Mouse (Mus musculus): ENCODE measurements around the gene Ccr10. TPM values are rescaled to one million over a fixed set of nuclear protein-coding genes. Genes with fewer than 3 reads are reported as not detected.

The Ccr10 gene
- polyA plus RNA-seq, 1 experiment from 2014 or later, result 0.60 TPM

- H3K4me3 ChIP-seq (ENCODE audit: low read length), result no peak overlapping the region
- H3K9ac ChIP-seq (ENCODE audit: low read length), result no peak overlapping the region
- H3K27me3 ChIP-seq (ENCODE audit: control insufficient read depth, insufficient read depth, low read length), result peaks cover 2% of the 10 kb centered on the region; the same call in 1 of the 2 replicates
- no peaks in the 10 kb centered on the region for H3K4me1 ChIP-seq (ENCODE audit: control insufficient read depth, insufficient read depth, low read length)
- 57% methylated on average over 14 of the region's 14 CpGs for WGBS
- no peak overlapping the region; the same call in 1 of the 2 replicates for H3K27ac ChIP-seq (ENCODE audit: low read length)
- H3K4me2 ChIP-seq (ENCODE audit: low read depth, low read length), result no peak overlapping the region
- ATAC-seq (replicated peaks; ENCODE audit: extremely low read depth, insufficient read depth, low FRiP score), result no peak
- no peaks in the 10 kb centered on the region for H3K36me3 ChIP-seq (ENCODE audit: control insufficient read depth, insufficient read depth)
- H3K9me3 ChIP-seq (replicated peaks; ENCODE audit: control insufficient read depth, low read length), result no peaks in the 10 kb centered on the region
These were observed 7.7 kb upstream of the Ccr10 start for GRCm38 (mm10) chr11:101182771-101183517.

GRCm38 (mm10) chr11:101181961-101182360 is 6.7 kb upstream of the Ccr10 start:
- H3K9ac ChIP-seq (ENCODE audit: low read length), result no peak overlapping the region
- H3K27ac ChIP-seq (ENCODE audit: low read length), result no peak overlapping the region
- H3K4me1 ChIP-seq (ENCODE audit: control insufficient read depth, insufficient read depth, low read length), result no peaks in the 10 kb centered on the region
- H3K9me3 ChIP-seq (replicated peaks; ENCODE audit: control insufficient read depth, low read length), result no peaks in the 10 kb centered on the region
- H3K4me2 ChIP-seq (ENCODE audit: low read depth, low read length), result no peak overlapping the region
- ATAC-seq (replicated peaks; ENCODE audit: extremely low read depth, insufficient read depth, low FRiP score), result no peak
- WGBS, result 90% methylated on average over 11 of the region's 11 CpGs
- H3K4me3 ChIP-seq (ENCODE audit: low read length), result no peak overlapping the region
- peaks cover 2% of the 10 kb centered on the region; the same call in 1 of the 2 replicates for H3K27me3 ChIP-seq (ENCODE audit: control insufficient read depth, insufficient read depth, low read length)
- no peaks in the 10 kb centered on the region for H3K36me3 ChIP-seq (ENCODE audit: control insufficient read depth, insufficient read depth)

GRCm38 (mm10) chr11:101180846-101181740 is 5.8 kb upstream of the Ccr10 start:
- Histone ChIP-seq H3K36me3 (ENCODE audit: control insufficient read depth, insufficient read depth) (no peaks in the 10 kb centered on the region), H3K27ac (ENCODE audit: low read length) (no peak overlapping the region), H3K9me3 (replicated peaks; ENCODE audit: control insufficient read depth, low read length) (no peaks in the 10 kb centered on the region), H3K27me3 (ENCODE audit: control insufficient read depth, insufficient read depth, low read length) (peaks cover 8% of the 10 kb centered on the region; the same call in 1 of the 2 replicates), H3K4me2 (ENCODE audit: low read depth, low read length) (no peak overlapping the region), H3K9ac (ENCODE audit: low read length) (no peak overlapping the region), H3K4me1 (ENCODE audit: control insufficient read depth, insufficient read depth, low read length) (peaks cover 7% of the 10 kb centered on the region), H3K4me3 (ENCODE audit: low read length) (no peak overlapping the region)
- no peak for ATAC-seq (replicated peaks; ENCODE audit: extremely low read depth, insufficient read depth, low FRiP score)
- 39% methylated on average over 10 of the region's 10 CpGs for WGBS

- peaks cover 9% of the 10 kb centered on the region for H3K27me3 ChIP-seq (ENCODE audit: control insufficient read depth, insufficient read depth, low read length)
- no peak for ATAC-seq (replicated peaks; ENCODE audit: extremely low read depth, insufficient read depth, low FRiP score)
- WGBS, result 67% methylated on average over 17 of the region's 17 CpGs
These were observed 5.0 kb upstream of the Ccr10 start for GRCm38 (mm10) chr11:101180261-101180660.

GRCm38 (mm10) chr11:101179306-101179705 is 4.1 kb upstream of the Ccr10 start:
- Histone ChIP-seq H3K4me3 (ENCODE audit: low read length) (no peak overlapping the region), H3K9me3 (replicated peaks; ENCODE audit: control insufficient read depth, low read length) (no peaks in the 10 kb centered on the region), H3K9ac (ENCODE audit: low read length) (no peak overlapping the region), H3K27ac (ENCODE audit: low read length) (no peak overlapping the region), H3K4me2 (ENCODE audit: low read depth, low read length) (no peak overlapping the region), H3K27me3 (ENCODE audit: control insufficient read depth, insufficient read depth, low read length) (peaks cover 12% of the 10 kb centered on the region), H3K36me3 (ENCODE audit: control insufficient read depth, insufficient read depth) (no peaks in the 10 kb centered on the region), H3K4me1 (ENCODE audit: control insufficient read depth, insufficient read depth, low read length) (peaks cover 19% of the 10 kb centered on the region)
- no peak for ATAC-seq (replicated peaks; ENCODE audit: extremely low read depth, insufficient read depth, low FRiP score)
- WGBS, result 79% methylated on average over 15 of the region's 15 CpGs

More at GRCm38 (mm10) chr11:101180261-101180660, 5.0 kb upstream of the Ccr10 start:
- Histone ChIP-seq H3K4me1 (ENCODE audit: control insufficient read depth, insufficient read depth, low read length) (peaks cover 9% of the 10 kb centered on the region), H3K36me3 (ENCODE audit: control insufficient read depth, insufficient read depth) (no peaks in the 10 kb centered on the region), H3K4me3 (ENCODE audit: low read length) (no peak overlapping the region), H3K4me2 (ENCODE audit: low read depth, low read length) (no peak overlapping the region), H3K27ac (ENCODE audit: low read length) (no peak overlapping the region), H3K9me3 (replicated peaks; ENCODE audit: control insufficient read depth, low read length) (no peaks in the 10 kb centered on the region), H3K9ac (ENCODE audit: low read length) (no peak overlapping the region)

- no peak overlapping the region for H3K9ac ChIP-seq (ENCODE audit: low read length)
- H3K27ac ChIP-seq (ENCODE audit: low read length), result no peak overlapping the region
- no peak overlapping the region for H3K4me2 ChIP-seq (ENCODE audit: low read depth, low read length)
- H3K4me3 ChIP-seq (ENCODE audit: low read length), result no peak overlapping the region
- no peak for ATAC-seq (replicated peaks; ENCODE audit: extremely low read depth, insufficient read depth, low FRiP score)
- WGBS, result 60% methylated on average over 36 of the region's 36 CpGs
- peaks cover 12% of the 10 kb centered on the region for H3K27me3 ChIP-seq (ENCODE audit: control insufficient read depth, insufficient read depth, low read length)
- H3K4me1 ChIP-seq (ENCODE audit: control insufficient read depth, insufficient read depth, low read length), result peaks cover 27% of the 10 kb centered on the region
- no peaks in the 10 kb centered on the region for H3K36me3 ChIP-seq (ENCODE audit: control insufficient read depth, insufficient read depth)
- no peaks in the 10 kb centered on the region for H3K9me3 ChIP-seq (replicated peaks; ENCODE audit: control insufficient read depth, low read length)
These were observed 3.1 kb upstream of the Ccr10 start for GRCm38 (mm10) chr11:101178061-101179058.

- Histone ChIP-seq H3K36me3 (ENCODE audit: control insufficient read depth, insufficient read depth) (no peaks in the 10 kb centered on the region), H3K27me3 (ENCODE audit: control insufficient read depth, insufficient read depth, low read length) (peaks cover 12% of the 10 kb centered on the region), H3K9me3 (replicated peaks; ENCODE audit: control insufficient read depth, low read length) (no peaks in the 10 kb centered on the region), H3K9ac (ENCODE audit: low read length) (no peak overlapping the region), H3K27ac (ENCODE audit: low read length) (no peak overlapping the region), H3K4me1 (ENCODE audit: control insufficient read depth, insufficient read depth, low read length) (peaks cover 38% of the 10 kb centered on the region), H3K4me2 (ENCODE audit: low read depth, low read length) (peak overlapping the region; percentile 83; the same call in 1 of the 2 replicates), H3K4me3 (ENCODE audit: low read length) (peak overlapping the region; percentile 41; the same call in 1 of the 2 replicates)
- 37% methylated on average over 22 of the region's 22 CpGs for WGBS
- no peak for ATAC-seq (replicated peaks; ENCODE audit: extremely low read depth, insufficient read depth, low FRiP score)
These were observed 1.9 kb upstream of the Ccr10 start for GRCm38 (mm10) chr11:101176933-101177773.
